Mouse (Mus musculus): ENCODE measurements around the gene Gm20388. TPM values are rescaled to one million over a fixed set of nuclear protein-coding genes. Genes with fewer than 3 reads are reported as not detected.
A peak's percentile ranks its signal among the peaks of the same experiment; 100 is the strongest.

Gm20388 gene
- total RNA-seq, 1 experiment, result 27.0 TPM

DNA sequence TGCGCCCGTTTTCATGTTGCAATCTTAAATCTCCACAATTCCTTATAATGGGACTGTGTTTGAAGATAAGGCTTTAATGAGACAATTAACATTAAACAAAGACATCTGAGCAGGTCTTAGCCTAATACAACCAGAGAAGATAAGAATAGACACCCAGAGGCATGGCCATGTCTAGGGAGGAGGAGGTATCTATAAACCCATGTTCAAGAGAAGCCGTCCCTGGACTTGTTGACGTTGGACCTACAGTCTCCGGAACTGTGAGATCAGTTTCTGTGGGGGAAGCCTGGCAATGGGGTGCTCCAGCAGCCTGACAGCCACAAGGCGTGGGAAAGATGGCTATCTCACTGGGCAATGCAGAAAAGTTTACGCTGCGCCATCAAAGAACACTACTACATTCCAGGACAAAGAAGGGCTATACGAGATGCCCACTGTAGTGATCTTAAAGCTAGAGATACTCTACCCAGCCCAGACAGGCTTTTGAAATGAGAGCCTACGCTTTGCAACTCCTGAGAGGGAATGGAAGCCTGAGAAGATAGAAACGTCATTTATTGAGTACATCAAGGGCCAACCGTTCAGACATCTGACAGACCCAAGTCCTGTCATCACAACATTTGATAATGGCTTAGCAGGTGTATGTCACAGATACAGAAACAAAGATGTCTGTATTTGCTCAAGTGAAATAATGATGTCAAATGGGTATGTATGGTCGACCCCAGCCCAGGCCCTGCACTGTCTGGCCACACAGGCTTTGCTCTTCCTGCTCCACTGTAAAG is 4079.8 kb downstream of the Gm20388 start:
- in situ Hi-C loops (cut with MboI; ENCODE audit: low sequenced_read_pairs in 2 of 2, unreplicated experiment in 2 of 2), result no loop called here
- no peak for DNase-seq (ENCODE audit: low read depth, low spot score)
- Histone ChIP-seq H3K4me3 (ENCODE audit: insufficient read depth in 1 of 2, low read depth in 1 of 2, low read length in 2 of 2, poor library complexity in 1 of 2, severe bottlenecking in 1 of 2) (no peak overlapping the region), H3K36me3 (ENCODE audit: control insufficient read depth, insufficient read depth, low read length, poor library complexity, severe bottlenecking) (peaks cover 2% of the 10 kb centered on the region; the same call in 1 of the 2 replicates), H3K4me1 (ENCODE audit: control insufficient read depth in 2 of 2, insufficient read depth in 2 of 2, low read length in 2 of 2, poor library complexity in 1 of 2) (peaks cover 0 to 10% of the 10 kb centered on the region in 2 experiments; a peak in 2 of 4 replicates), H3K27ac (ENCODE audit: insufficient read depth, low read depth, low read length, poor library complexity, severe bottlenecking) (no peak overlapping the region), H3K9me3 (ENCODE audit: control insufficient read depth, insufficient read depth, low read depth, low read length) (no peaks in the 10 kb centered on the region), H3K9ac (ENCODE audit: insufficient read depth, low read depth, low read length, poor library complexity, severe bottlenecking) (no peak overlapping the region)
- no peak for TF ChIP-seq CHD2 (IDR thresholded peaks at IDR 0.05; ENCODE audit: low read depth, low read length)
- TF ChIP-seq HCFC1 (IDR thresholded peaks at IDR 0.05; ENCODE audit: borderline replicate concordance, insufficient read depth, low read length), result no peak
- no peak for TF ChIP-seq ZC3H11A (IDR thresholded peaks at IDR 0.05; ENCODE audit: borderline replicate concordance, low read depth, low read length)
- no peak for TF ChIP-seq MAFK (IDR thresholded peaks at IDR 0.05; ENCODE audit: insufficient read depth, low read depth, low read length)
- TF ChIP-seq ZNF384 (IDR thresholded peaks at IDR 0.05; ENCODE audit: low read depth, low read length), result no peak

DNA sequence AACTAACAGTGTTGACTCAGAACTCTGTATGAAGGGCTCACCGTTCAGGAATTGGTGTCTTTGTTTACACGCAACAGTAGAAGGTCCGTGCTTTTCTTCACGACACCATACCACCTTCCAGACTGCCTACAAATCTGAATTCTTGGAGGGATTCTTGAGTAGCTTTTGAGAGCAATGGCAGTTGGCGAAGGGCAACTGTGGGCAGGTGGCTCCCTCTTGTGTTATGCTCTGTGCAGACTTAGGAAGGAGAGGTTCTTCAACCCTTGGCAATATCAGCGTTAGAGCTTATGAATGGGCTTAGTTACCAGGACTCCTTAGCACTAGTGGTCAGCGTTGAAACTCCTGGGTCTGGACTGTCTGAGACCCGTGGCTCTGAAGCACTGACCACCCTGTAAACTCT is 4081.9 kb downstream of the Gm20388 start:
- Histone ChIP-seq H3K4me1 (ENCODE audit: control insufficient read depth in 2 of 2, insufficient read depth in 2 of 2, low read length in 2 of 2, poor library complexity in 1 of 2) (peaks cover 0 to 12% of the 10 kb centered on the region in 2 experiments; a peak in 2 of 4 replicates), H3K36me3 (ENCODE audit: control insufficient read depth, insufficient read depth, low read length, poor library complexity, severe bottlenecking) (peaks cover 12% of the 10 kb centered on the region), H3K9me3 (ENCODE audit: control insufficient read depth, insufficient read depth, low read depth, low read length) (no peaks in the 10 kb centered on the region), H3K4me3 (ENCODE audit: insufficient read depth in 1 of 2, low read depth in 1 of 2, low read length in 2 of 2, poor library complexity in 1 of 2, severe bottlenecking in 1 of 2) (no peak overlapping the region), H3K27ac (ENCODE audit: insufficient read depth, low read depth, low read length, poor library complexity, severe bottlenecking) (peak overlapping the region; percentile 18; the same call in 1 of the 2 replicates), H3K9ac (ENCODE audit: insufficient read depth, low read depth, low read length, poor library complexity, severe bottlenecking) (no peak overlapping the region)
- in situ Hi-C loops (cut with MboI; ENCODE audit: low sequenced_read_pairs in 2 of 2, unreplicated experiment in 2 of 2), result no loop called here
- TF ChIP-seq CHD2 (IDR thresholded peaks at IDR 0.05; ENCODE audit: low read depth, low read length), result no peak
- TF ChIP-seq ZNF384 (IDR thresholded peaks at IDR 0.05; ENCODE audit: low read depth, low read length), result no peak
- no peak for TF ChIP-seq MAFK (IDR thresholded peaks at IDR 0.05; ENCODE audit: insufficient read depth, low read depth, low read length)
- TF ChIP-seq HCFC1 (IDR thresholded peaks at IDR 0.05; ENCODE audit: borderline replicate concordance, insufficient read depth, low read length), result no peak
- TF ChIP-seq ZC3H11A (IDR thresholded peaks at IDR 0.05; ENCODE audit: borderline replicate concordance, low read depth, low read length), result no peak
- no peak for DNase-seq (ENCODE audit: low read depth, low spot score)

DNA sequence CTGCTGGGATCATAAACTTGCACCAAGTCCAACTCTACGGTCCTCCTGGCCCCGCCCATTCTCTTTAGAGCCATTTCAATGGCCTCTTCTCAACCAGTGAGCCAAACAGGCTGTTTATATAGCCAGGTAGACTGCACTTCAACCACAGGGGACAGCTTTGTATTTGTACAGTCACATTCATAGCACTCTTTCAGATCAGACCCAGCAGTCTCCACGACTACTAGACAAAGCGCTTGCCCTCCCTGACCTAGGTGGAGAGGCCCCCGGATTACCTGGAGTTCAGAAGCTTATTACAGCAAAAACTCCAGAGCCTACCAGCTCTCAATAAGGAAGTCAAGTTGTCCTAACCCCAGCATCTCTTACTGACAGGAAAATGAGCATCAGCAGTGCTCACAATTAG is 4083.0 kb downstream of the Gm20388 start:
- no peak for DNase-seq (ENCODE audit: low read depth, low spot score)
- Histone ChIP-seq H3K4me1 (ENCODE audit: control insufficient read depth in 2 of 2, insufficient read depth in 2 of 2, low read length in 2 of 2, poor library complexity in 1 of 2) (peaks cover 0 to 11% of the 10 kb centered on the region in 2 experiments; a peak in 2 of 4 replicates), H3K36me3 (ENCODE audit: control insufficient read depth, insufficient read depth, low read length, poor library complexity, severe bottlenecking) (peaks cover 17% of the 10 kb centered on the region), H3K9me3 (ENCODE audit: control insufficient read depth, insufficient read depth, low read depth, low read length) (no peaks in the 10 kb centered on the region), H3K9ac (ENCODE audit: insufficient read depth, low read depth, low read length, poor library complexity, severe bottlenecking) (no peak overlapping the region), H3K27ac (ENCODE audit: insufficient read depth, low read depth, low read length, poor library complexity, severe bottlenecking) (peak overlapping the region; percentile 86), H3K4me3 (ENCODE audit: insufficient read depth in 1 of 2, low read depth in 1 of 2, low read length in 2 of 2, poor library complexity in 1 of 2, severe bottlenecking in 1 of 2) (peak overlapping the region; percentile 4 to 29; a peak in 1 of 4 replicates)
- no peak for TF ChIP-seq MAFK (IDR thresholded peaks at IDR 0.05; ENCODE audit: insufficient read depth, low read depth, low read length)
- TF ChIP-seq HCFC1 (IDR thresholded peaks at IDR 0.05; ENCODE audit: borderline replicate concordance, insufficient read depth, low read length), result no peak
- TF ChIP-seq CHD2 (IDR thresholded peaks at IDR 0.05; ENCODE audit: low read depth, low read length), result no peak
- no peak for TF ChIP-seq ZC3H11A (IDR thresholded peaks at IDR 0.05; ENCODE audit: borderline replicate concordance, low read depth, low read length)
- no peak for TF ChIP-seq ZNF384 (IDR thresholded peaks at IDR 0.05; ENCODE audit: low read depth, low read length)
- in situ Hi-C loops (cut with MboI; ENCODE audit: low sequenced_read_pairs in 2 of 2, unreplicated experiment in 2 of 2), result no loop called here

DNA sequence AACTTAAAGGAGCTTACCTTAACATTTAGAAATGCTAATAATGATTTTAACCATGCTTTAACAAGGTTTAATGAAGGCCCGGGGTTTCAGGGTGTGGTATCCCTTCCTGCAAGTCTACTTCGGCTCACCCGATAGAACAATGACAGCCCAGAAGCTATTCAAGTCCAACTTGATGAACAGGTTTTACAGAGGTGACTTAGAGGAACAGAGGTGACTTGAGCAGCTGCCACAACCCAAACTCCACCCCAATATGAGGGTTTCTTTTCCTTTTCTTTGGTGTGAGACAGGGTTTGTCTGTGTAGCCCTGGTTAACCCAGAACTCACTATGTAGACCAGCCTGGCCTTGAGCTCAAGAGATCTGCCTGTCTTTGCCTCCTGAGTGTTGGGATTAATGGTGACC is 4083.4 kb downstream of the Gm20388 start:
- Histone ChIP-seq H3K4me1 (ENCODE audit: control insufficient read depth in 2 of 2, insufficient read depth in 2 of 2, low read length in 2 of 2, poor library complexity in 1 of 2) (peaks cover 0 to 8% of the 10 kb centered on the region in 2 experiments; a peak in 2 of 4 replicates), H3K9ac (ENCODE audit: insufficient read depth, low read depth, low read length, poor library complexity, severe bottlenecking) (no peak overlapping the region), H3K27ac (ENCODE audit: insufficient read depth, low read depth, low read length, poor library complexity, severe bottlenecking) (peak overlapping the region; percentile 93), H3K36me3 (ENCODE audit: control insufficient read depth, insufficient read depth, low read length, poor library complexity, severe bottlenecking) (peaks cover 17% of the 10 kb centered on the region), H3K4me3 (ENCODE audit: insufficient read depth in 1 of 2, low read depth in 1 of 2, low read length in 2 of 2, poor library complexity in 1 of 2, severe bottlenecking in 1 of 2) (peak overlapping the region; percentile 4 to 29; a peak in 1 of 4 replicates), H3K9me3 (ENCODE audit: control insufficient read depth, insufficient read depth, low read depth, low read length) (no peaks in the 10 kb centered on the region)
- TF ChIP-seq HCFC1 (IDR thresholded peaks at IDR 0.05; ENCODE audit: borderline replicate concordance, insufficient read depth, low read length), result no peak
- TF ChIP-seq CHD2 (IDR thresholded peaks at IDR 0.05; ENCODE audit: low read depth, low read length), result peak; percentile 89
- DNase-seq (ENCODE audit: low read depth, low spot score), result no peak
- in situ Hi-C loops (cut with MboI; ENCODE audit: low sequenced_read_pairs in 2 of 2, unreplicated experiment in 2 of 2), result no loop called here
